19 mouse cellular contexts compared by ENCODE assay signal in genomic region chr1:170515455-170515854, GRCm38 (mm10).
"Had no signal": no experiment of that assay in that cellular context is flagged by ENCODE, and none has a peak within 500 bp of the region (broad histone marks: within the 10 kb centered on the region; RNA-seq: fewer than 3 reads in every experiment).

No protein-coding gene starts in this region.

- ATAC-seq: hindbrain, postnatal 0 days; inflammation-experienced regulatory T-cells, adult 6 months; lung, postnatal 0 days had no signal

- DNase-seq: kidney, postnatal 10 days; layer of hippocampus, adult 9-11 months; liver, embryonic 13.5 days; lung, embryonic 14.5 days; midbrain, embryonic 14.5 days; right cerebral cortex, adult 18-20 months; right cerebral cortex, postnatal 14 days; right cerebral cortex, postnatal 4 days; thymus, adult 2 months; thymus, postnatal 14 days; thymus, postnatal 4 days had no signal

- H3K27ac ChIP-seq: hindbrain, postnatal 0 days; layer of hippocampus, adult 2 months; limb, embryonic 10.5 days; limb, embryonic 13.5 days; liver, embryonic 13.5 days; macrophage; stomach, postnatal 0 days had no signal

- H3K9ac ChIP-seq: limb, embryonic 13.5 days; liver, embryonic 13.5 days; lung, embryonic 14.5 days had no signal

- H3K27me3 ChIP-seq: limb, embryonic 13.5 days; liver, embryonic 13.5 days had no signal

- H3K9me3 ChIP-seq: limb, embryonic 10.5 days; liver, embryonic 13.5 days had no signal

- H3K4me3 ChIP-seq: layer of hippocampus, adult 2 months; limb, embryonic 10.5 days; limb, embryonic 13.5 days; liver, embryonic 13.5 days had no signal

- H3K36me3 ChIP-seq: limb, embryonic 10.5 days; limb, embryonic 13.5 days; liver, embryonic 13.5 days had no signal

- H3K4me2 ChIP-seq: limb, embryonic 13.5 days; liver, embryonic 13.5 days; lung, embryonic 14.5 days had no signal
